Mouse (Mus musculus): Measurements from ENCODE around the gene Irs1.

DNA sequence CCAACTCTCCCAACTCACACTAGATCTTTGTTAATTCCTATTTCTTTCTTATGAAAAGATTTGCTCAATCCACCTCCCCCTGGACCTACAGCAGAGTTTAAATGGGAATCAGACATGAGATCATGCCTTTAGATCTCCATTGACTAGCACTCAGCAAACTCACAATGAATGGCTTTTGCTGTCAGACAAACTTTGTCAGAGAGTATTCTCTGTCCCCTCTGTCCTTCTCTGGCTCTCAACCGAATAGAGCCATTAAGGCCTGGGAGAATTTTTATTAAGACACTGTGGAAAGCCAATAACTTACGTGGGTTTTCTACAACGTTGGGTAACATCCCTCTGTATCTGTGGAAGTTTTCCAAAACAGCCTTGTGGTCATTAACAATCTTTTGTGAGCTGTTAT lies 31.2 kb downstream of the Irs1 start:
- TF ChIP-seq CTCF (IDR thresholded peaks at IDR 0.05) (no peak), EP300 (IDR thresholded peaks at IDR 0.05) (no peak)
